ENCODE assay signal across 8 mouse cellular contexts in genomic region chr19:40736680-40737512, GRCm38 (mm10). TPM values are rescaled to one million over a fixed set of nuclear protein-coding genes. Genes with fewer than 3 reads are reported as not detected.
A peak's percentile ranks its signal among the peaks of the same experiment; 100 is the strongest.
DNase-seq lines count a peak whose midpoint lies in the region; ATAC-seq lines count a peak whose summit lies in the region.

No protein-coding gene starts in this region.

- ATAC-seq in hindbrain, embryonic 12.5 days (ENCODE audit: low FRiP score): peak; percentile 93

- H3K9ac ChIP-seq in hindbrain, embryonic 12.5 days: peak overlapping the region; percentile 50; the same call in 1 of the 2 replicates

- WGBS in hindbrain, embryonic 12.5 days: 21% methylated on average over 17 of the region's 17 CpGs

- H3K36me3 ChIP-seq in hindbrain, embryonic 12.5 days: 0 out of 2 replicates have a peak, but pooled peaks cover 4% of the 10 kb centered on the region

- peak overlapping the region; percentile 81 for H3K27ac ChIP-seq in hindbrain, embryonic 12.5 days

- H3K4me3 ChIP-seq in hindbrain, embryonic 12.5 days: peak overlapping the region; percentile 6; the same call in 1 of the 2 replicates

- H3K9me3 ChIP-seq in hindbrain, embryonic 12.5 days (replicated peaks): no peaks in the 10 kb centered on the region

- DNase-seq in WW6 (ENCODE audit: low read depth, low spot score): peak; percentile 71
- peak; percentile 82 to 84 for DNase-seq in cerebellum, postnatal 14 days
- DNase-seq in frontal cortex, postnatal 14 days (ENCODE audit: low spot score in 2 of 2): peak; percentile 72 to 80
- peak; percentile 82 for DNase-seq in layer of hippocampus, postnatal 14 days (ENCODE audit: low spot score in 2 of 2)
- peak; percentile 85 for DNase-seq in lung, postnatal 10 days
- DNase-seq in retina, adult 2 months (ENCODE audit: low read depth, low spot score): peak; percentile 46
- peak; percentile 43 for DNase-seq in urinary bladder, postnatal 25 days (ENCODE audit: low spot score)

- H3K4me2 ChIP-seq in hindbrain, embryonic 12.5 days (replicated peaks): peak overlapping the region; percentile 48

- peaks cover 11% of the 10 kb centered on the region for H3K4me1 ChIP-seq in hindbrain, embryonic 12.5 days

- H3K27me3 ChIP-seq in hindbrain, embryonic 12.5 days: no peaks in the 10 kb centered on the region

RNA-seq across cellular contexts. Expression of gene Cc2d2b, which starts 11.7 kb away (rescaled TPM):
- polyA plus RNA-seq in hindbrain, embryonic 12.5 days (2016; fragmentation: Nextera tagmentation; extraction: Ambion mirVana): 0.25 TPM in 1 of 2 replicates, not detected in the other
- total RNA-seq in layer of hippocampus, postnatal 14 days (2021): 1 to 10 TPM in 1 of 2 experiments, under 1 TPM in 1; 0.52 to 1.1 TPM

Comparison
In these comparisons a context has a peak if more than half of its experiments do, and no peak if none do; other contexts are left out.
1. Peak in every context shown above with its lines: DNase-seq, ATAC-seq, H3K4me3 ChIP-seq and H3K27ac ChIP-seq.